Mouse (Mus musculus): ENCODE measurements around the gene Stoml2. TPM values are rescaled to one million over a fixed set of nuclear protein-coding genes. Genes with fewer than 3 reads are reported as not detected.

The Stoml2 gene
- polyA plus RNA-seq, 1 experiment from 2014 or later: 409 TPM

DNA sequence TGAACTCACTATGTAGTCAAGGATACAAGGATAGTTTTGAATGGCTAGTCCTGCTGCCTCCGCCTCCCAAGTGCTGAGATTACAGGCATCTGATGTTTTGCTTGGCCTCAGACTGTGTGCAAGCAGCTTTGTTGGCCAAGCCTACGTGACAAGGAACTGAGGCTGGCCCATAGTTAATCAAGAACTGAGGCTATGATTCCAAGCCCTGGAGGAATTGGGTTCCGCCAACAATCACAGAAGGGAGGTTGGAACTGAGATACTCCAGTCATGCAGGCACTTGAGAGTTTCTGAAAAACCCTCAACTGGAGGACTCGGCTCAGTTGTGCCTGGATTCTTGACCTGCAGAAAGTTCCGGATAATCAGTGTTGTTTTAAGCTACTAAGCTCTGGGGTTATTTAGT is 26.1 kb upstream of the Stoml2 start:
- ATAC-seq (replicated peaks; ENCODE audit: low FRiP score): no peak
- Histone ChIP-seq H3K9ac (ENCODE audit: low read depth, low read length) (no peak overlapping the region), H3K4me1 (replicated peaks; ENCODE audit: control insufficient read depth, insufficient read depth, low read length) (no peaks in the 10 kb centered on the region; the same call in 1 of the 2 replicates), H3K36me3 (ENCODE audit: control insufficient read depth, insufficient read depth, low read length) (no peaks in the 10 kb centered on the region), H3K4me2 (no peak overlapping the region), H3K27me3 (replicated peaks; ENCODE audit: control insufficient read depth, insufficient read depth, low read length) (peaks cover 20% of the 10 kb centered on the region), H3K4me3 (ENCODE audit: low read depth, low read length) (no peak overlapping the region), H3K9me3 (ENCODE audit: control insufficient read depth, low read length) (no peaks in the 10 kb centered on the region), H3K27ac (ENCODE audit: low read depth, low read length) (no peak overlapping the region)
- DNase-seq (ENCODE audit: low spot score): no peak
- 86% methylated on average over 5 of the region's 5 CpGs for WGBS

DNA sequence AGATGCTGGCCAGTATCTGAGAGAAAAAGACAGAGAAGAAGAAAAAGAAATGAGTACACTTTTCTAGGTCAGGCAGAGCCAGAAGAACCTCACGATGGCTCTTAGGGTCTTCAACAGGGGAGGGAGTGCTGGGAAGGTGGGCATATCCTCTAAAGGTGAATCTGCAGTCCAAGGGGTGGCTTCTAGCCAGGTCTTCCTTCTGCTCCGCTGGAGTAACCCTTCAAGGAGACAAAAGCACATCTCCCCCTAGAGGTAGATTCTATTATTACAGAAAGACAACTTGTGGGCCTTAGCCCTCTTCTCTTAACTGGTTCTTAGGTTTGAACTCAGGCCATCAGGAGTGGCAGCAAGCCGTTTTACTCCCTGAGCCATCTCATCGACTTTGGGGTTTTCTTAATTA is 21.1 kb upstream of the Stoml2 start:
- Histone ChIP-seq H3K9ac (ENCODE audit: low read depth, low read length) (no peak overlapping the region), H3K36me3 (ENCODE audit: control insufficient read depth, insufficient read depth, low read length) (no peaks in the 10 kb centered on the region), H3K4me1 (replicated peaks; ENCODE audit: control insufficient read depth, insufficient read depth, low read length) (no peaks in the 10 kb centered on the region), H3K4me2 (no peak overlapping the region), H3K4me3 (ENCODE audit: low read depth, low read length) (no peak overlapping the region), H3K9me3 (ENCODE audit: control insufficient read depth, low read length) (no peaks in the 10 kb centered on the region), H3K27ac (ENCODE audit: low read depth, low read length) (no peak overlapping the region), H3K27me3 (replicated peaks; ENCODE audit: control insufficient read depth, insufficient read depth, low read length) (no peaks in the 10 kb centered on the region)
- WGBS: 11% methylated on average over 4 of the region's 4 CpGs
- DNase-seq (ENCODE audit: low spot score) (no peak), ATAC-seq (replicated peaks; ENCODE audit: low FRiP score) (peak; percentile 47; the same call in 1 of the 2 replicates)

DNA sequence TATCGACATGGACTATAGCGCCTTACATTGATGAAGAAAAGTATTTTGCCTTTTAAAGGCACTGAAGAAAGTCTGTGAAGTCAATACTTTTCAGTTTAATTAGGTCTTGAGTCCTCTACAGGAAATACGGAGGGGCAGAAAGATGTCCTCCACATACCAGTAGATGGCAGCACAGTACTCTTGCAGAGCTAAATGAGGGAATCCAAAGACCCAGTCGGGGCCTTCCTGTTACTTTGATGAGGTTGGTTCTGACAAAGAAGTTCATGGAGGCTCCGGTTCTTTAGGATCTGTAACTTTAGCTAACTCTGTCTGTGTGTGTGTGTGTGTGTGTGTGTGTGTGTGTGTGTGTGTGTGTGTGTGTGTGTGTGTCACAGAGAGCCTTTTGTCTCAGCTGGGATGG is 15.7 kb upstream of the Stoml2 start:
- Histone ChIP-seq H3K4me1 (replicated peaks; ENCODE audit: control insufficient read depth, insufficient read depth, low read length) (peaks cover 27% of the 10 kb centered on the region), H3K4me2 (peak overlapping the region; percentile 25; the same call in 1 of the 2 replicates), H3K9me3 (ENCODE audit: control insufficient read depth, low read length) (no peaks in the 10 kb centered on the region), H3K36me3 (ENCODE audit: control insufficient read depth, insufficient read depth, low read length) (no peaks in the 10 kb centered on the region), H3K4me3 (ENCODE audit: low read depth, low read length) (no peak overlapping the region), H3K27me3 (replicated peaks; ENCODE audit: control insufficient read depth, insufficient read depth, low read length) (no peaks in the 10 kb centered on the region), H3K27ac (ENCODE audit: low read depth, low read length) (no peak overlapping the region), H3K9ac (ENCODE audit: low read depth, low read length) (no peak overlapping the region)
- ATAC-seq (replicated peaks; ENCODE audit: low FRiP score) (no peak), DNase-seq (ENCODE audit: low spot score) (peak; percentile 43)
- 9% methylated on average over 5 of the region's 5 CpGs for WGBS

DNA sequence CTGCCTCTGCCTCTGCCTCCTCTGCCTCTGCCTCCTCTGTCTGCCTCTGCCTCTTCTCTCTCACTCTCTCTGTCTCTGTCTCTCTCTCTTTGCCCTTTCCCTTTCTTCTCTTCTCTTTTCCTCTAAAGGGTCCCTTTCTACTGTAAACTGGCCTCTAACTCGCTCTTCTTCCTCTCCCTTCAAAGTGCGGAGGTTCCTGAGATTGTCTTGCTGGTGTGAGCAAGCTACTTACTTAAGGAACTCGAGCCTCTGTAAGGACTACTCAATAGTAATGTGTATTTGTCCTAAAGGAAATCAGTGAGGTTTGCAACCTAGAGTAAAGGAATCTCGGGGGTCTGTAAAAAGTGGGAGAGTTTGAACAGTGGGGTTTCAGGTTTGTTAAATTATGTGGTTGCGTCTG is 15.1 kb upstream of the Stoml2 start:
- Histone ChIP-seq H3K4me3 (ENCODE audit: low read depth, low read length) (no peak overlapping the region), H3K9ac (ENCODE audit: low read depth, low read length) (no peak overlapping the region), H3K27ac (ENCODE audit: low read depth, low read length) (no peak overlapping the region), H3K36me3 (ENCODE audit: control insufficient read depth, insufficient read depth, low read length) (no peaks in the 10 kb centered on the region), H3K4me1 (replicated peaks; ENCODE audit: control insufficient read depth, insufficient read depth, low read length) (peaks cover 27% of the 10 kb centered on the region), H3K9me3 (ENCODE audit: control insufficient read depth, low read length) (no peaks in the 10 kb centered on the region), H3K27me3 (replicated peaks; ENCODE audit: control insufficient read depth, insufficient read depth, low read length) (no peaks in the 10 kb centered on the region), H3K4me2 (peak overlapping the region; percentile 25; the same call in 1 of the 2 replicates)
- no peak for ATAC-seq (replicated peaks; ENCODE audit: low FRiP score)
- 51% methylated on average over 5 of the region's 5 CpGs for WGBS
- DNase-seq (ENCODE audit: low spot score): no peak

DNA sequence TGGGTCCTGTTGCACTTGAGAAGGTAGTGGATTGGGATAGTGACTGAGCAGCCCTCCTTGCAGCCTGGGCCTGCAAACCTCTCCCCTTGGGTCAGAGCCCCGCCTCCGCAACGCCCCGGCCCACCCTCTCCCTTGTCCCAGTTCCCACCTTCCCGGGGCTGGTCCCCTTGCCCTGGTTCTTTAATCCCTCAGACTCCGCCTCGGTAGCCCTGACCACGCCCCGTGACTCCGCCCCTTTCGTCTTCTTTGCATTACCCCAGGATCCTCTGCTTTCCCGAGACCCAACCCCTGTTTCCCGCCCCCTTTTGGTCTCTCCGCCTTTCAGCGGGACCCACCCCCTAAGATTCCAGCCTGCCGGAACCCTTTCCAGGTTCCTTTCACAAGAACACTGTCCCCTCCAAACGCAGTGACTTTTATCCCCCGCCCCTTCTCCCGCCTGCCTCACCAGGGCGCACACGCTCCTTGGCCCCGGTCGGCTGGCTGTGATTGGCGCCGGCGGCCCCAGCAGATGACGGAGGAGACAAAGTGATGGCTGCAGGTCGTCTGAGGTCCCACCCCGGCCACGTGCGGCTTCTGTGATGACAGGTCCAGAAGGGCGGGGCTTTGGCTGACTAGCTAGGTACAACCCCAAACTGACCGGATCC is 14.3 kb upstream of the Stoml2 start, which contains the start of gene Fam214b:
Fam214b (minus strand) TSS at position 562 of the 644 bp plus-strand sequence.
- no peaks in the 10 kb centered on the region for H3K27me3 ChIP-seq (replicated peaks; ENCODE audit: control insufficient read depth, insufficient read depth, low read length)
- no peaks in the 10 kb centered on the region for H3K36me3 ChIP-seq (ENCODE audit: control insufficient read depth, insufficient read depth, low read length)
- peak within 1 kb of the TSS; percentile 75 for H3K4me2 ChIP-seq
- H3K9ac ChIP-seq (ENCODE audit: low read depth, low read length): peak within 1 kb of the TSS; percentile 50
- no peak within 1 kb of the TSS for H3K27ac ChIP-seq (ENCODE audit: low read depth, low read length)
- under 1% methylated on average over 33 of the region's 33 CpGs for WGBS
- H3K4me3 ChIP-seq (ENCODE audit: low read depth, low read length): peak within 1 kb of the TSS; percentile 51
- ATAC-seq (replicated peaks; ENCODE audit: low FRiP score) (peak; percentile 85), DNase-seq (ENCODE audit: low spot score) (peak; percentile 99)
- peaks cover 29% of the 10 kb centered on the region for H3K4me1 ChIP-seq (replicated peaks; ENCODE audit: control insufficient read depth, insufficient read depth, low read length)
- H3K9me3 ChIP-seq (ENCODE audit: control insufficient read depth, low read length): no peaks in the 10 kb centered on the region

DNA sequence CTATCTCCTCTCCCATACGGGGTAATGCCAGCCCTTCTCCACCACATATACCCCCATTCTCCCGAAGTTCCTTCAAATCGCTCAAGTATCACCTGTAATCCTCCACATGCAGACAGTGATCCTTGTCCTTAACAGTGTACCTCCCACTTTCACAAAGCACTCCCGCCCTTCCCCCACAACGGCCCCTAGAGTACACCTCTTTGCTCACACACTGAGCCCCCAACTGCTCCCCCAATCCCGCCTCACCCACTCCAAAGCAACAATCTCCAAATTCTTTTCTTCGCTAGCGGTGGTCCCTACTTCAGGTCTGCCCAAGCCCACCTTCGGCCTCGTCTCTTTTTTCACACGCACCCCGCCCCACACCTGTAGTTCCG is 13.8 kb upstream of the Stoml2 start:
- Histone ChIP-seq H3K4me1 (replicated peaks; ENCODE audit: control insufficient read depth, insufficient read depth, low read length) (peaks cover 33% of the 10 kb centered on the region), H3K4me3 (ENCODE audit: low read depth, low read length) (peak overlapping the region; percentile 51), H3K27me3 (replicated peaks; ENCODE audit: control insufficient read depth, insufficient read depth, low read length) (no peaks in the 10 kb centered on the region), H3K36me3 (ENCODE audit: control insufficient read depth, insufficient read depth, low read length) (no peaks in the 10 kb centered on the region), H3K27ac (ENCODE audit: low read depth, low read length) (no peak overlapping the region), H3K9me3 (ENCODE audit: control insufficient read depth, low read length) (no peaks in the 10 kb centered on the region), H3K4me2 (peak overlapping the region; percentile 75), H3K9ac (ENCODE audit: low read depth, low read length) (peak overlapping the region; percentile 42; the same call in 1 of the 2 replicates)
- ATAC-seq (replicated peaks; ENCODE audit: low FRiP score) (no peak), DNase-seq (ENCODE audit: low spot score) (no peak)
- WGBS: 9% methylated on average over 13 of the region's 13 CpGs

DNA sequence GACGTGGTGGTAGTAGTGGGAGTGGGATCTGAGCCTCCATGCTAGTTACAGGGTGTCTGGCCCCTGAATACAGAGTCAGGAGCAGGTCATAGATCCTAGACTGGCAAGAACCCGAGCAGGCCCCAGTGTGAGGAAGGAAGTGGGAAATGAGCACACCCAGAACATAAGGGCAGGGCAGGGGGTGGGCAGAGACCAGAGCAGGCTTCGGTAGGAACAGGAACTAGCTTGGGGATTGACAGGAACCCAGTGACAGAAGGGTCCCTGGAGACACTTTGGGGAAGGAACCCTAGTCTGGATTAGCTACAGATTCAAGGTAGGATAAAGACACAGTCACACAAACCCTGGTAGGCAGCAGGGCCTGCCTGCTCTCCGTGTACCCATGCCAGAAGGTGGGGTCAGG is 13.2 kb upstream of the Stoml2 start:
- no peak for DNase-seq (ENCODE audit: low spot score)

DNA sequence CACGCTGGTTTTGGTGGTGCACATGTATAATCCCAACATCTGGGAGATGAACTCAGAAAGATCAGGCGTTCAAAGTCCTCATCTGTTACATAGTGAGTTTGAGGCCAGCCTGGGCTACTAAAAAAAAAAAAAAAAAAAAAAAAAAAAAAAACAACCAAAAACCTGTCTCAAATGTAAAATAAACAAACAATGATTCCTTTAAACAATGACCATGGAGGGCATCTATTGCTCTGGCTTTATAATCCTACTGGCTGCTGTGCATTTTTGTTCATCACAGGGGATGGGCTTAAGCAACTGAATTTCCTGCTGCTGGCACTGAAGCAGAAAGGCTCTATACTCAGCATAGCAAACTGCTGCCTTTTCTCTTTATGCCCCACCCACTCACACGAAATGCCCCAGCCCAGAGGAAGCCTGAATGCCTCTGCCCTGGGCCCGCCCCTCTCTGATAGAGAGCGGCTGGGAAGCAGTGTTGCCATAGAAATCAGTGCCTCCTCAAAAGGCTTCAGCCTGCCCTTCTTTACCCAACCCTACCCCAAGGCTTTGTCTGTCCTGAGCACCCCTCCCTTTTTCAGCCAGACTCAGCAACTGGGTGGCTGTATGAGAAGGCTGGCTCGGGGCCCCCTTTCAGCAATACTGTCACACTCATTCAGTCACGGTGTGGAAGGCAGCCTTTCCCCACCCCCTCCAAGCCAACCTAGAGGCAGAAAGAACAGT is 12.3 kb upstream of the Stoml2 start:
- Histone ChIP-seq H3K4me2 (peak overlapping the region; percentile 75), H3K4me1 (replicated peaks; ENCODE audit: control insufficient read depth, insufficient read depth, low read length) (peaks cover 43% of the 10 kb centered on the region), H3K36me3 (ENCODE audit: control insufficient read depth, insufficient read depth, low read length) (no peaks in the 10 kb centered on the region), H3K27me3 (replicated peaks; ENCODE audit: control insufficient read depth, insufficient read depth, low read length) (no peaks in the 10 kb centered on the region), H3K4me3 (ENCODE audit: low read depth, low read length) (no peak overlapping the region), H3K9ac (ENCODE audit: low read depth, low read length) (no peak overlapping the region), H3K27ac (ENCODE audit: low read depth, low read length) (peak overlapping the region; percentile 1; the same call in 1 of the 2 replicates), H3K9me3 (ENCODE audit: control insufficient read depth, low read length) (no peaks in the 10 kb centered on the region)
- DNase-seq (ENCODE audit: low spot score): peak; percentile 58
- no peak for ATAC-seq (replicated peaks; ENCODE audit: low FRiP score)
- WGBS: 19% methylated on average over 7 of the region's 7 CpGs

More for the DNA sequence above, 13.2 kb upstream of the Stoml2 start:
- ATAC-seq (replicated peaks; ENCODE audit: low FRiP score): no peak
- Histone ChIP-seq H3K4me2 (peak overlapping the region; percentile 75), H3K9ac (ENCODE audit: low read depth, low read length) (no peak overlapping the region), H3K9me3 (ENCODE audit: control insufficient read depth, low read length) (no peaks in the 10 kb centered on the region), H3K36me3 (ENCODE audit: control insufficient read depth, insufficient read depth, low read length) (no peaks in the 10 kb centered on the region), H3K4me3 (ENCODE audit: low read depth, low read length) (no peak overlapping the region; the same call in 1 of the 2 replicates), H3K4me1 (replicated peaks; ENCODE audit: control insufficient read depth, insufficient read depth, low read length) (peaks cover 34% of the 10 kb centered on the region), H3K27ac (ENCODE audit: low read depth, low read length) (peak overlapping the region; percentile 1), H3K27me3 (replicated peaks; ENCODE audit: control insufficient read depth, insufficient read depth, low read length) (no peaks in the 10 kb centered on the region)
- WGBS: 22% methylated on average over 4 of the region's 4 CpGs

Data from liver, embryonic 11.5 days (tissue).